Comparison of ENCODE assay signal across 8 mouse cellular contexts in genomic region chr16:67620826-67621505, GRCm38 (mm10). TPM values are rescaled to one million over a fixed set of nuclear protein-coding genes. Genes with fewer than 3 reads are reported as not detected.
DNase-seq lines count a peak whose midpoint lies in the region; ATAC-seq and TF ChIP-seq lines count a peak whose summit lies in the region.

Gene Cadm2, minus strand, starts transcription at chr16:67620908.

- no peak within 1 kb of the TSS for H3K27ac ChIP-seq in embryonic fibroblast, embryonic 13.5 days (ENCODE audit: insufficient read depth, low read length)
- no peak within 1 kb of the TSS for H3K27ac ChIP-seq in kidney, adult 2 months (ENCODE audit: insufficient read depth, low read depth, low read length)
- H3K27ac ChIP-seq in limb, embryonic 12.5 days: no peak within 1 kb of the TSS
- H3K27ac ChIP-seq in midbrain, embryonic 14.5 days (replicated peaks; ENCODE audit: low read depth, low read length): peak within 1 kb of the TSS; percentile 92

- H3K4me3 ChIP-seq in embryonic fibroblast, embryonic 13.5 days (ENCODE audit: insufficient read depth, low read length): peak within 1 kb of the TSS; percentile 96
- H3K4me3 ChIP-seq in kidney, adult 2 months (ENCODE audit: insufficient read depth, low read depth, low read length): peak within 1 kb of the TSS; percentile 61
- H3K4me3 ChIP-seq in limb, embryonic 12.5 days (replicated peaks): peak within 1 kb of the TSS; percentile 71
- peak within 1 kb of the TSS; percentile 83 for H3K4me3 ChIP-seq in midbrain, embryonic 14.5 days (replicated peaks; ENCODE audit: low read depth, low read length)

- 2% methylated on average over 29 of the region's 35 CpGs for WGBS in kidney, adult 2 months
- 1% methylated on average over 35 of the region's 35 CpGs for WGBS in limb, embryonic 12.5 days
- 2% methylated on average over 27 of the region's 35 CpGs for WGBS in midbrain, embryonic 14.5 days

- DNase-seq in monocyte, adult 2 months (ENCODE audit: low read depth in 1 of 2, low spot score in 2 of 2): peak; percentile 35 to 59
- DNase-seq in heart, adult 8-10 months (ENCODE audit: low spot score): peak; percentile 58
- DNase-seq in kidney, adult 2 months: peak; percentile 94
- DNase-seq in midbrain, embryonic 14.5 days: peak; percentile 97
- peak; percentile 11 to 66 for DNase-seq in spleen, postnatal 10 days (ENCODE audit: low spot score in 2 of 2)

- TF ChIP-seq CTCF in embryonic fibroblast, embryonic 13.5 days (IDR thresholded peaks at IDR 0.05; ENCODE audit: borderline replicate concordance, insufficient read depth, low read length): no peak
- TF ChIP-seq CTCF in kidney, adult 2 months (conservative IDR thresholded peaks at IDR 0.05; ENCODE audit: insufficient read depth, insufficient read length, low read depth, low read length): no peak

- H3K9ac ChIP-seq in limb, embryonic 12.5 days (replicated peaks): peak within 1 kb of the TSS; percentile 68
- peak within 1 kb of the TSS; percentile 79 for H3K9ac ChIP-seq in midbrain, embryonic 14.5 days (replicated peaks; ENCODE audit: low read length)

- no peak for TF ChIP-seq POLR2A in embryonic fibroblast, embryonic 13.5 days (IDR thresholded peaks at IDR 0.05; ENCODE audit: low read depth, low read length)
- TF ChIP-seq POLR2A in kidney, adult 2 months (IDR thresholded peaks at IDR 0.05; ENCODE audit: low read depth, low read length): no peak

- H3K4me2 ChIP-seq in limb, embryonic 12.5 days: peak within 1 kb of the TSS; percentile 87
- peak within 1 kb of the TSS; percentile 65 for H3K4me2 ChIP-seq in midbrain, embryonic 14.5 days (ENCODE audit: low read length)

- ATAC-seq in monocyte, adult 5-6 weeks (replicated peaks; ENCODE audit: insufficient number of reproducible peaks, low FRiP score, low TSS enrichment, poor library complexity, severe bottlenecking): no peak
- ATAC-seq in limb, embryonic 12.5 days (ENCODE audit: insufficient number of reproducible peaks, insufficient read depth, low FRiP score, low TSS enrichment, low read depth): peak; percentile 99
- ATAC-seq in midbrain, embryonic 14.5 days (ENCODE audit: low FRiP score, low TSS enrichment): peak; percentile 100

- peaks cover 5% of the 10 kb centered on the region for H3K9me3 ChIP-seq in limb, embryonic 12.5 days
- H3K9me3 ChIP-seq in midbrain, embryonic 14.5 days (ENCODE audit: control insufficient read depth, low read length): no peaks in the 10 kb centered on the region

- H3K36me3 ChIP-seq in kidney, adult 2 months (ENCODE audit: control insufficient read depth, insufficient read depth, low read length): no peaks in the 10 kb centered on the region
- no peaks in the 10 kb centered on the region for H3K36me3 ChIP-seq in limb, embryonic 12.5 days
- no peaks in the 10 kb centered on the region for H3K36me3 ChIP-seq in midbrain, embryonic 14.5 days (ENCODE audit: control insufficient read depth, insufficient read depth, low read length)

- H3K27me3 ChIP-seq in kidney, adult 2 months (replicated peaks; ENCODE audit: control insufficient read depth, insufficient read depth, low read length): peaks cover 2% of the 10 kb centered on the region; the same call in 1 of the 2 replicates
- H3K27me3 ChIP-seq in limb, embryonic 12.5 days: peaks cover 30% of the 10 kb centered on the region
- H3K27me3 ChIP-seq in midbrain, embryonic 14.5 days (ENCODE audit: control insufficient read depth, insufficient read depth, low read length): no peaks in the 10 kb centered on the region

- no peaks in the 10 kb centered on the region; the same call in 1 of the 2 replicates for H3K4me1 ChIP-seq in embryonic fibroblast, embryonic 13.5 days (ENCODE audit: control insufficient read depth, insufficient read depth, low read length)
- no peaks in the 10 kb centered on the region for H3K4me1 ChIP-seq in kidney, adult 2 months (ENCODE audit: control insufficient read depth, insufficient read depth, low read length)
- no peaks in the 10 kb centered on the region; the same call in 1 of the 2 replicates for H3K4me1 ChIP-seq in limb, embryonic 12.5 days (replicated peaks)
- peaks cover 4% of the 10 kb centered on the region; the same call in 1 of the 2 replicates for H3K4me1 ChIP-seq in midbrain, embryonic 14.5 days (ENCODE audit: control insufficient read depth, insufficient read depth, low read length)

RNA-seq across cellular contexts. Expression of gene Cadm2, which starts in this region (rescaled TPM):
- total RNA-seq in monocyte, adult 5-6 weeks (2017): not detected in 3 replicates
- 3.6 and 4.3 TPM in 2 replicates for polyA plus RNA-seq in embryonic fibroblast, embryonic 13.5 days (2011; ENCODE audit: insufficient read length, low read depth, missing spikeins)
- 1 to 10 TPM in 1 of 4 experiments, under 1 TPM in 3; 0.34 to 2.5 (median 0.66) TPM for total RNA-seq in heart, adult 8-10 months (2022)
- polyA plus RNA-seq in kidney, adult 2 months (2012; rRNA removed): 0.12 and 0.27 TPM in 2 replicates
- polyA plus RNA-seq in limb, embryonic 12.5 days (2016; fragmentation: Nextera tagmentation; extraction: Ambion mirVana): 3.3 and 4.1 TPM in 2 replicates
- 42.6 and 49.5 TPM in 2 replicates for polyA plus RNA-seq in midbrain, embryonic 14.5 days (2014; fragmentation: Nextera tagmentation; extraction: Ambion mirVana)

Comparison
In these comparisons a context has a peak if more than half of its experiments do, and no peak if none do; other contexts are left out.
1. Peak in DNase-seq and H3K4me3 ChIP-seq in kidney, adult 2 months; RNA of the gene not detected or under 1 TPM.
2. DNase-seq: peak in every context shown above with its lines; median percentile 97 in midbrain, embryonic 14.5 days; 94 in kidney, adult 2 months; 58 in heart, adult 8-10 months; 47 in monocyte, adult 2 months; 38 in spleen, postnatal 10 days.